Mouse (Mus musculus) cerebellum, postnatal 25 days (tissue): Measurements from ENCODE around the gene H2-T23.

Source experiments
- DNase-seq, 2 experiments: peaks; one replicate each; pipeline ENCODE4 v3.0.0; 2021; ENCODE audit warnings: mixed read lengths in 2 of 2

H2-T23 gene

GRCm38 (mm10) chr17:35981776-35982175 lies 50.9 kb downstream of the H2-T23 start:
- DNase-seq, result no peak

GRCm38 (mm10) chr17:35980363-35980754 lies 52.3 kb downstream of the H2-T23 start:
- peak; percentile 72 to 79 for DNase-seq
